Mouse (Mus musculus) forebrain, embryonic 10.5 days (tissue): ENCODE results near the gene Itgal. TPM values are rescaled to one million over a fixed set of nuclear protein-coding genes. Genes with fewer than 3 reads are reported as not detected.

ENCODE experiments used
- DNase-seq: peaks from one replicate; pipeline ENCODE4 v3.0.0-alpha.2; 2017; ENCODE audit warnings: low spot score; ENCODE audit errors: extremely low spot score
- H3K27ac ChIP-seq: fragments of 300-500 bp; sonication (generic); 2 replicates; pipeline ENCODE4 v1.5.1; 2016; ENCODE audit warnings: mild to moderate bottlenecking
- H3K27me3 ChIP-seq: fragments of 300-500 bp; sonication (generic); 2 replicates; pipeline ENCODE4 v1.6.1; 2016; ENCODE audit warnings: mild to moderate bottlenecking; ENCODE audit not compliant: poor library complexity, severe bottlenecking
- H3K36me3 ChIP-seq: fragments of 300-500 bp; sonication (generic); replicated peaks from 2 replicates; pipeline ENCODE4 v1.6.1; 2016; ENCODE audit warnings: mild to moderate bottlenecking, moderate library complexity
- H3K4me1 ChIP-seq: fragments of 300-500 bp; sonication (generic); 2 replicates; pipeline ENCODE4 v1.6.1; 2016
- H3K4me3 ChIP-seq: fragments of 300-500 bp; sonication (generic); 2 replicates; pipeline ENCODE4 v1.5.1; 2016; ENCODE audit warnings: mild to moderate bottlenecking, moderate library complexity
- H3K9me3 ChIP-seq: fragments of 300-500 bp; sonication (generic); 2 replicates; pipeline ENCODE4 v1.6.1; 2016; ENCODE audit warnings: mild to moderate bottlenecking, moderate library complexity
- WGBS: fragments of 180-500 bp; shearing (Covaris S2); methylation state at CpG from one replicate; pipeline ENCODE4 v1.1.7; 2016; 5-methylcytosine and 5-hydroxymethylcytosine counted together
- polyA plus RNA-seq: library from polyadenylated mRNA; unstranded; fragments of >200 nt; fragmentation: Nextera tagmentation; extraction: Ambion mirVana; gene quantifications from 2 replicates; pipeline ENCODE4 v1.2.1, GENCODE M21; 2016

The Itgal gene
- polyA plus RNA-seq, 1 experiment from 2014 or later, result 0.36 TPM

GRCm38 (mm10) chr7:127270256-127270655 lies 25.8 kb upstream of the Itgal start:
- Histone ChIP-seq H3K36me3 (peaks cover 47% of the 10 kb centered on the region), H3K4me3 (no peak overlapping the region), H3K27ac (no peak overlapping the region), H3K27me3 (no peaks in the 10 kb centered on the region), H3K4me1 (peaks cover 20% of the 10 kb centered on the region), H3K9me3 (peaks cover 12% of the 10 kb centered on the region; the same call in 1 of the 2 replicates)
- WGBS, result 92% methylated on average over 2 of the region's 2 CpGs
- no peak for DNase-seq

GRCm38 (mm10) chr7:127270666-127271065 lies 25.4 kb upstream of the Itgal start:
- Histone ChIP-seq H3K9me3 (peaks cover 12% of the 10 kb centered on the region; the same call in 1 of the 2 replicates), H3K27ac (no peak overlapping the region), H3K4me3 (no peak overlapping the region), H3K4me1 (peaks cover 20% of the 10 kb centered on the region), H3K27me3 (no peaks in the 10 kb centered on the region), H3K36me3 (peaks cover 47% of the 10 kb centered on the region)
- 92% methylated on average over 5 of the region's 5 CpGs for WGBS
- no peak for DNase-seq

GRCm38 (mm10) chr7:127271093-127271492 lies 25.0 kb upstream of the Itgal start:
- H3K36me3 ChIP-seq, result peaks cover 47% of the 10 kb centered on the region
- no peaks in the 10 kb centered on the region for H3K27me3 ChIP-seq
- peaks cover 12% of the 10 kb centered on the region; the same call in 1 of the 2 replicates for H3K9me3 ChIP-seq
- no peak overlapping the region for H3K27ac ChIP-seq
- peaks cover 20% of the 10 kb centered on the region for H3K4me1 ChIP-seq
- DNase-seq, result no peak
- WGBS, result 95% methylated on average over 4 of the region's 4 CpGs
- no peak overlapping the region for H3K4me3 ChIP-seq

- peaks cover 20% of the 10 kb centered on the region for H3K4me1 ChIP-seq
- H3K36me3 ChIP-seq, result peaks cover 47% of the 10 kb centered on the region
- no peak overlapping the region for H3K27ac ChIP-seq
- 95% methylated on average over 15 of the region's 15 CpGs for WGBS
- no peak for DNase-seq
- H3K4me3 ChIP-seq, result peak overlapping the region; percentile 94
- H3K27me3 ChIP-seq, result no peaks in the 10 kb centered on the region
- peaks cover 12% of the 10 kb centered on the region; the same call in 1 of the 2 replicates for H3K9me3 ChIP-seq
Measured at GRCm38 (mm10) chr7:127272566-127272965, 23.5 kb upstream of the Itgal start.

GRCm38 (mm10) chr7:127273118-127273923 lies 22.7 kb upstream of the Itgal start:
- Histone ChIP-seq H3K27me3 (no peaks in the 10 kb centered on the region), H3K27ac (peak overlapping the region; percentile 96), H3K9me3 (peaks cover 10% of the 10 kb centered on the region; the same call in 1 of the 2 replicates), H3K4me1 (peaks cover 22% of the 10 kb centered on the region), H3K4me3 (peak overlapping the region; percentile 94), H3K36me3 (peaks cover 46% of the 10 kb centered on the region)
- no peak for DNase-seq
- WGBS, result 19% methylated on average over 50 of the region's 50 CpGs

- Histone ChIP-seq H3K27ac (peak within 1 kb of the TSS; percentile 96), H3K4me3 (peak within 1 kb of the TSS; percentile 94), H3K36me3 (peaks cover 39% of the 10 kb centered on the region), H3K4me1 (peaks cover 27% of the 10 kb centered on the region), H3K27me3 (no peaks in the 10 kb centered on the region), H3K9me3 (peaks cover 7% of the 10 kb centered on the region; the same call in 1 of the 2 replicates)
- peak; percentile 92 for DNase-seq
- 4% methylated on average over 39 of the region's 39 CpGs for WGBS
Measured at GRCm38 (mm10) chr7:127273925-127274789, 21.9 kb upstream of the Itgal start, which contains the start of gene Sephs2. Sephs2 (minus strand) TSS chr7:127274055.

GRCm38 (mm10) chr7:127276519-127276961 lies 19.5 kb upstream of the Itgal start:
- DNase-seq, result no peak
- no peaks in the 10 kb centered on the region for H3K27me3 ChIP-seq
- peaks cover 7% of the 10 kb centered on the region; the same call in 1 of the 2 replicates for H3K9me3 ChIP-seq
- H3K4me1 ChIP-seq, result peaks cover 27% of the 10 kb centered on the region
- H3K4me3 ChIP-seq, result no peak overlapping the region
- WGBS, result 79% methylated on average over 5 of the region's 5 CpGs
- no peak overlapping the region for H3K27ac ChIP-seq
- peaks cover 15% of the 10 kb centered on the region for H3K36me3 ChIP-seq

- Histone ChIP-seq H3K4me1 (peaks cover 15% of the 10 kb centered on the region), H3K27ac (peak overlapping the region; percentile 58), H3K9me3 (no peaks in the 10 kb centered on the region), H3K4me3 (no peak overlapping the region), H3K27me3 (no peaks in the 10 kb centered on the region), H3K36me3 (no peaks in the 10 kb centered on the region)
- peak; percentile 49 for DNase-seq
- 28% methylated on average over 8 of the region's 8 CpGs for WGBS
Measured at GRCm38 (mm10) chr7:127278311-127278710, 17.7 kb upstream of the Itgal start.

- WGBS, result 83% methylated on average over 3 of the region's 3 CpGs
- DNase-seq, result no peak
- Histone ChIP-seq H3K4me3 (no peak overlapping the region), H3K9me3 (no peaks in the 10 kb centered on the region), H3K4me1 (peaks cover 7% of the 10 kb centered on the region; the same call in 1 of the 2 replicates), H3K36me3 (no peaks in the 10 kb centered on the region), H3K27me3 (no peaks in the 10 kb centered on the region), H3K27ac (no peak overlapping the region)
Measured at GRCm38 (mm10) chr7:127280092-127280491, 16.0 kb upstream of the Itgal start.

- WGBS, result 81% methylated on average over 4 of the region's 4 CpGs
Measured at GRCm38 (mm10) chr7:127281114-127281513, 14.9 kb upstream of the Itgal start.

GRCm38 (mm10) chr7:127282190-127282589 lies 13.9 kb upstream of the Itgal start:
- no peaks in the 10 kb centered on the region for H3K27me3 ChIP-seq
- WGBS, result 93% methylated on average over 2 of the region's 2 CpGs

More at GRCm38 (mm10) chr7:127281114-127281513, 14.9 kb upstream of the Itgal start:
- Histone ChIP-seq H3K27ac (no peak overlapping the region), H3K36me3 (no peaks in the 10 kb centered on the region), H3K4me1 (peaks cover 7% of the 10 kb centered on the region; the same call in 1 of the 2 replicates), H3K9me3 (peaks cover under 1% of the 10 kb centered on the region; the same call in 1 of the 2 replicates), H3K4me3 (no peak overlapping the region), H3K27me3 (no peaks in the 10 kb centered on the region)
- no peak for DNase-seq

GRCm38 (mm10) chr7:127285154-127285553 lies 10.9 kb upstream of the Itgal start:
- Histone ChIP-seq H3K4me3 (no peak overlapping the region), H3K27me3 (no peaks in the 10 kb centered on the region), H3K36me3 (no peaks in the 10 kb centered on the region), H3K27ac (no peak overlapping the region), H3K4me1 (peaks cover 3% of the 10 kb centered on the region; the same call in 1 of the 2 replicates), H3K9me3 (peaks cover 24% of the 10 kb centered on the region)
- no peak for DNase-seq
- 75% methylated on average over 10 of the region's 10 CpGs for WGBS

More at GRCm38 (mm10) chr7:127282190-127282589, 13.9 kb upstream of the Itgal start:
- Histone ChIP-seq H3K9me3 (peaks cover 11% of the 10 kb centered on the region), H3K4me1 (peaks cover 7% of the 10 kb centered on the region; the same call in 1 of the 2 replicates), H3K36me3 (no peaks in the 10 kb centered on the region), H3K4me3 (no peak overlapping the region), H3K27ac (no peak overlapping the region)
- no peak for DNase-seq
